ENCODE assay signal across 24 mouse cellular contexts in the genomic region with DNA sequence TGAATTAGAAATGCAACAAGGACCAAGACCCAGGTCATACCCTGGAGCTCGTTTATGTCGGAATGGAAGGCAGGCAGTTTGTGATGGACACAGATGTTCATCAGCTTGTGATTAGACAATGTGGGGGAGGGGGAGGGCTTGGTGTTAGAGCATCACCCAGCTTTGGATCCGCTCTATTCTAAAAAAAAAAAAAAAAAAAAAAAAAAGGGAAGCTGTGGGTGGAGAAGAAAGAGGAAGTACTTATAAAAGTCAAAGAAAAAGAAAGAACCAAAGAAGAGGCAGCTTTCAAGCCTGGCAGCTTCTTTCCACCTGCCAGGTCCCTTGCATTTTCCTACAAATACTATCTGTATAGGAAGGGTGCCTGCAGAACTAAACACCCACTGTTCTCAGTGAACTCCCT. TPM values are rescaled to one million over a fixed set of nuclear protein-coding genes. Genes with fewer than 3 reads are reported as not detected.
DNase-seq lines count a peak whose midpoint lies in the region; ATAC-seq and TF ChIP-seq lines count a peak whose summit lies in the region.
"Had no signal": no experiment of that assay in that cellular context is flagged by ENCODE, and none has a peak within 500 bp of the region (broad histone marks: within the 10 kb centered on the region; RNA-seq: fewer than 3 reads in every experiment).

No protein-coding gene starts in this region.

- H3K79me2 ChIP-seq in CH12.LX (replicated peaks; ENCODE audit: control insufficient read depth, extremely low read depth, insufficient read depth, poor library complexity, severe bottlenecking): no peaks in the 10 kb centered on the region

- TF ChIP-seq EP300 in CH12.LX (IDR thresholded peaks at IDR 0.05; ENCODE audit: low read length): peak; percentile 85

- dilution Hi-C loops in CH12.LX (cut with MboI; ENCODE audit: extremely low pct_ligation_motif_present, extremely low pct_unique_long_range_greater_than_20kb, low sequenced_read_pairs): no loop called here

- no peak for TF ChIP-seq CTCF in CH12.LX (conservative IDR thresholded peaks at IDR 0.05 in 1 of 2, IDR thresholded peaks at IDR 0.05 in 1 of 2; ENCODE audit: low read depth in 2 of 2, low read length in 2 of 2)

- no peak overlapping the region for H3K9ac ChIP-seq in CH12.LX (ENCODE audit: insufficient read depth, low read depth)
- H3K9ac ChIP-seq: forebrain, embryonic 13.5 days; hindbrain, embryonic 12.5 days; kidney, embryonic 15.5 days; limb, embryonic 15.5 days; liver, embryonic 15.5 days; midbrain, embryonic 12.5 days had no signal

- no peak for TF ChIP-seq POLR2A in CH12.LX (IDR thresholded peaks at IDR 0.05; ENCODE audit: low read depth, low read length)

- peaks cover 6% of the 10 kb centered on the region for H3K9me3 ChIP-seq in CH12.LX (replicated peaks; ENCODE audit: low read length)
- H3K9me3 ChIP-seq: forebrain, embryonic 13.5 days; heart, embryonic 10.5 days; hindbrain, embryonic 12.5 days; kidney, embryonic 15.5 days; limb, embryonic 15.5 days; liver, embryonic 15.5 days; midbrain, embryonic 12.5 days had no signal

- H3K4me3 ChIP-seq in CH12.LX (replicated peaks in 1 of 3; ENCODE audit: low read depth in 2 of 3, low read length in 2 of 3, poor library complexity in 1 of 3): no peak overlapping the region
- H3K4me3 ChIP-seq: forebrain, embryonic 13.5 days; heart, embryonic 10.5 days; hindbrain, embryonic 12.5 days; kidney, embryonic 15.5 days; left cerebral cortex, adult 2 months; limb, embryonic 15.5 days; liver, embryonic 15.5 days; midbrain, embryonic 12.5 days had no signal

- peaks cover 20 to 75% of the 10 kb centered on the region in 2 experiments for H3K4me1 ChIP-seq in CH12.LX (ENCODE audit: control insufficient read depth in 1 of 2, insufficient read depth in 2 of 2)

- peak overlapping the region; percentile 37 for H3K4me2 ChIP-seq in CH12.LX (ENCODE audit: insufficient read depth, low read depth, poor library complexity, severe bottlenecking)
- H3K4me2 ChIP-seq: forebrain, embryonic 13.5 days; hindbrain, embryonic 12.5 days; kidney, embryonic 15.5 days; limb, embryonic 15.5 days; liver, embryonic 15.5 days; midbrain, embryonic 12.5 days had no signal

- no peaks in the 10 kb centered on the region for H3K36me3 ChIP-seq in CH12.LX (replicated peaks in 1 of 2; ENCODE audit: control insufficient read depth in 1 of 2, insufficient read depth in 1 of 2, low read length in 1 of 2)
- H3K36me3 ChIP-seq: liver, embryonic 15.5 days had no signal

- peak overlapping the region; percentile 21; the same call in 1 of the 2 replicates for H3K27ac ChIP-seq in CH12.LX (ENCODE audit: insufficient read depth, low read depth)
- H3K27ac ChIP-seq: forebrain, embryonic 13.5 days; heart, embryonic 10.5 days; hindbrain, embryonic 12.5 days; kidney, embryonic 15.5 days; left cerebral cortex, adult 2 months; limb, embryonic 15.5 days; liver, embryonic 15.5 days; midbrain, embryonic 12.5 days had no signal

- ATAC-seq in common myeloid progenitor, adult 5-6 weeks (replicated peaks; ENCODE audit: low read depth, poor library complexity, severe bottlenecking): peak; percentile 17
- peak; percentile 29 for ATAC-seq in megakaryocyte progenitor cell, adult 5-6 weeks (replicated peaks; ENCODE audit: poor library complexity)
- ATAC-seq: forebrain, embryonic 13.5 days; intestine, postnatal 0 days; Patski had no signal

- TF ChIP-seq RAD21 in CH12.LX (IDR thresholded peaks at IDR 0.05; ENCODE audit: low read depth, low read length): no peak

- peak; percentile 83 for DNase-seq in 416B (ENCODE audit: low read depth)
- peak; percentile 89 for DNase-seq in CH12.LX (ENCODE audit: extremely low read depth)
- DNase-seq in heart, postnatal 25 days (ENCODE audit: low spot score): no peak
- DNase-seq in left cerebral cortex, postnatal 36 days (ENCODE audit: low spot score in 2 of 2): no peak
- no peak for DNase-seq in thymus, postnatal 0 days (ENCODE audit: low spot score)
- DNase-seq: adrenal gland, adult 2 months; cerebellum, adult 8-10 months; cerebellum, postnatal 36 days; layer of hippocampus, adult 9-11 months; left cerebral cortex, postnatal 4 days; lung, postnatal 4 days; right cerebral cortex, postnatal 25 days had no signal

- in situ Hi-C loops in CH12.LX (cut with MboI; ENCODE audit: low pct_ligation_motif_present, low pct_unique_long_range_greater_than_20kb, low sequenced_read_pairs): loop anchor here (5.0 kb wide), 1 partner anchor 200 kb away; no protein-coding TSS in a partner anchor

- intact Hi-C loops in heart, postnatal 25 days (cut with DNase I): no loop called here
- intact Hi-C loops in left cerebral cortex, postnatal 36 days (cut with DNase I): loop anchor here (5.0 kb wide), 1 partner anchor 335 kb away; no protein-coding TSS in a partner anchor

- H3K27me3 ChIP-seq in CH12.LX (replicated peaks): peaks cover 2% of the 10 kb centered on the region
- H3K27me3 ChIP-seq: forebrain, embryonic 13.5 days; hindbrain, embryonic 12.5 days; kidney, embryonic 15.5 days; limb, embryonic 15.5 days; liver, embryonic 15.5 days; midbrain, embryonic 12.5 days; Patski had no signal

TF ChIP-seq in CH12.LX, 34 proteins besides CTCF, POLR2A, EP300 and RAD21 (continues in another document):
- no peak for TF ChIP-seq USF1 (IDR thresholded peaks at IDR 0.05; ENCODE audit: low read depth, low read length)
- TF ChIP-seq NELFE (IDR thresholded peaks at IDR 0.05; ENCODE audit: low read depth, low read length): no peak
- 0 out of 2 replicates have a peak, but pooled peaks have one; percentile 16 for TF ChIP-seq SIN3A (IDR thresholded peaks at IDR 0.05; ENCODE audit: low read length)
- no peak for TF ChIP-seq JUND (conservative IDR thresholded peaks at IDR 0.05; ENCODE audit: low read depth, low read length)
- no peak for TF ChIP-seq IRF4 (IDR thresholded peaks at IDR 0.05; ENCODE audit: low read depth, low read length)
- TF ChIP-seq ZNF384 (IDR thresholded peaks at IDR 0.05; ENCODE audit: low read depth, low read length): peak; percentile 98
- TF ChIP-seq GABPA (IDR thresholded peaks at IDR 0.05; ENCODE audit: insufficient replicate concordance, low read depth, low read length): no peak
- TF ChIP-seq HCFC1 (IDR thresholded peaks at IDR 0.05; ENCODE audit: low read depth, low read length): no peak
- TF ChIP-seq MYC (IDR thresholded peaks at IDR 0.05; ENCODE audit: low read depth, low read length): no peak
- TF ChIP-seq USF2 (conservative IDR thresholded peaks at IDR 0.05; ENCODE audit: low read depth, low read length): no peak
- TF ChIP-seq JUN (IDR thresholded peaks at IDR 0.05; ENCODE audit: insufficient read depth, low read depth, low read length): no peak
- no peak for TF ChIP-seq PAX5 (IDR thresholded peaks at IDR 0.05; ENCODE audit: low read length)
- no peak for TF ChIP-seq TBP (conservative IDR thresholded peaks at IDR 0.05; ENCODE audit: low read depth, low read length)
- TF ChIP-seq CHD1 (IDR thresholded peaks at IDR 0.05; ENCODE audit: low read depth, low read length): no peak
- 0 out of 2 replicates have a peak, but pooled peaks have one; percentile 47 for TF ChIP-seq TCF12 (IDR thresholded peaks at IDR 0.05; ENCODE audit: low read depth, low read length)
- TF ChIP-seq KAT2A (IDR thresholded peaks at IDR 0.05; ENCODE audit: insufficient replicate concordance, low read length): no peak
- TF ChIP-seq POLR2AphosphoS2 (IDR thresholded peaks at IDR 0.05; ENCODE audit: low read depth, low read length): no peak
- TF ChIP-seq CHD2 (IDR thresholded peaks at IDR 0.05; ENCODE audit: low read length): no peak; the same call in 1 of the 2 replicates
- no peak for TF ChIP-seq ZC3H11A (IDR thresholded peaks at IDR 0.05; ENCODE audit: low read depth, low read length)
- TF ChIP-seq E2F4 (IDR thresholded peaks at IDR 0.05; ENCODE audit: insufficient replicate concordance, low read depth, low read length): no peak
- TF ChIP-seq MEF2A (IDR thresholded peaks at IDR 0.05; ENCODE audit: borderline replicate concordance, low read depth, low read length): peak; percentile 51; the same call in 1 of the 2 replicates
- no peak for TF ChIP-seq RCOR1 (conservative IDR thresholded peaks at IDR 0.05; ENCODE audit: low read depth, low read length)
- TF ChIP-seq MXI1 (IDR thresholded peaks at IDR 0.05; ENCODE audit: low read depth, low read length): no peak
- TF ChIP-seq ZKSCAN1 (IDR thresholded peaks at IDR 0.05; ENCODE audit: borderline replicate concordance, low read depth, low read length): no peak

RNA-seq across cellular contexts. Expression of a gene that starts 17.5 kb away (rescaled TPM):
- total RNA-seq in CH12.LX (2012; rRNA removed) (0.55 and 0.97 TPM in 2 replicates), CH12.LX (2014; rRNA removed) (0.59 and 0.78 TPM in 2 replicates)
- polyA plus RNA-seq in CH12.LX (2012; ENCODE audit: insufficient read length, low read depth): 1.3 and 4.3 TPM in 2 replicates
- total RNA-seq in common myeloid progenitor, adult 5-6 weeks (2017): 0.09 TPM in 1 of 2 replicates, not detected in the other
- 0.10 and 0.52 TPM in 2 replicates for total RNA-seq in megakaryocyte progenitor cell, adult 5-6 weeks (2015)
- 0.20 TPM in 1 of 2 replicates, not detected in the other for total RNA-seq in megakaryocyte progenitor cell, adult 5-6 weeks (2017)
- total RNA-seq in heart, postnatal 25 days (2021): 10 to 100 TPM; 10.9 to 12.4 TPM
- 1 to 10 TPM; 8.7 to 8.8 TPM for total RNA-seq in left cerebral cortex, postnatal 36 days (2021)
- 2.6 and 2.9 TPM in 2 replicates for polyA plus RNA-seq in thymus, postnatal 0 days (2015; fragmentation: Nextera tagmentation; extraction: Ambion mirVana)

RNA-seq across cellular contexts. Expression of a gene that starts 44.3 kb away (rescaled TPM):
- 48.4 and 62.4 TPM in 2 replicates for total RNA-seq in CH12.LX (2012; rRNA removed)
- total RNA-seq in CH12.LX (2014; rRNA removed): 172 and 175 TPM in 2 replicates
- polyA plus RNA-seq in CH12.LX (2012; ENCODE audit: insufficient read length, low read depth): 118 and 184 TPM in 2 replicates
- total RNA-seq in common myeloid progenitor, adult 5-6 weeks (2017): 57.7 and 59.4 TPM in 2 replicates
- 198 and 226 TPM in 2 replicates for total RNA-seq in megakaryocyte progenitor cell, adult 5-6 weeks (2015)
- 90.3 and 106 TPM in 2 replicates for total RNA-seq in megakaryocyte progenitor cell, adult 5-6 weeks (2017)
- 100 to 1,000 TPM; 133 to 155 TPM for total RNA-seq in heart, postnatal 25 days (2021)
- 1,000 to 10,000 TPM in 1 of 2 experiments, 100 to 1,000 TPM in 1; 963 to 1,027 TPM for total RNA-seq in left cerebral cortex, postnatal 36 days (2021)
- 88.2 and 96.4 TPM in 2 replicates for polyA plus RNA-seq in thymus, postnatal 0 days (2015; fragmentation: Nextera tagmentation; extraction: Ambion mirVana)

RNA-seq across cellular contexts. Expression of a gene that starts 49.4 kb away (rescaled TPM):
- total RNA-seq in CH12.LX (2012; rRNA removed) (3.0 and 5.5 TPM in 2 replicates), CH12.LX (2014; rRNA removed) (1.1 and 2.4 TPM in 2 replicates)
- polyA plus RNA-seq in CH12.LX (2012; ENCODE audit: insufficient read length, low read depth): 2.5 and 2.6 TPM in 2 replicates
- not detected in 2 replicates for total RNA-seq in common myeloid progenitor, adult 5-6 weeks (2017)
- total RNA-seq in megakaryocyte progenitor cell, adult 5-6 weeks (2015): not detected in 2 replicates
- not detected in 2 replicates for total RNA-seq in megakaryocyte progenitor cell, adult 5-6 weeks (2017)
- 10 to 100 TPM; 14.9 to 15.4 TPM for total RNA-seq in heart, postnatal 25 days (2021)
- total RNA-seq in left cerebral cortex, postnatal 36 days (2021): 100 to 1,000 TPM; 218 to 232 TPM
- polyA plus RNA-seq in thymus, postnatal 0 days (2015; fragmentation: Nextera tagmentation; extraction: Ambion mirVana): 0.60 and 0.64 TPM in 2 replicates
- polyA plus RNA-seq: liver, embryonic 15.5 days had no signal

Comparison
In these comparisons a context has a peak if more than half of its experiments do, and no peak if none do; other contexts are left out.
1. DNase-seq: peak in 416B (single experiment) and CH12.LX (single experiment); none in heart, postnatal 25 days (single experiment), left cerebral cortex, postnatal 36 days (0 of 2) and thymus, postnatal 0 days (single experiment).
2. RNA of a gene that starts 44.3 kb away (total RNA-seq): 963 to 1,027 TPM in left cerebral cortex, postnatal 36 days; 90.3 to 226 TPM in megakaryocyte progenitor cell, adult 5-6 weeks, 48.4 to 175 TPM in CH12.LX, 133 to 155 TPM in heart, postnatal 25 days and 57.7 to 59.4 TPM in common myeloid progenitor, adult 5-6 weeks; every median in the first group is over 4 times any median in the second.
3. RNA of a gene that starts 49.4 kb away (total RNA-seq): 218 to 232 TPM in left cerebral cortex, postnatal 36 days; 14.9 to 15.4 TPM in heart, postnatal 25 days, 1.1 to 5.5 TPM in CH12.LX, not detected in common myeloid progenitor, adult 5-6 weeks and not detected in megakaryocyte progenitor cell, adult 5-6 weeks; every median in the first group is over 10 times any median in the second.